Mouse (Mus musculus) hindbrain, embryonic 11.5 days (tissue): ENCODE measurements around the gene Polr2h. TPM values are rescaled to one million over a fixed set of nuclear protein-coding genes. Genes with fewer than 3 reads are reported as not detected.
A peak's percentile ranks its signal among the peaks of the same experiment; 100 is the strongest.

ENCODE experiments used
- ATAC-seq: fragments of 200-750 bp; cut with Nextera tagmentation; 2 replicates; pipeline ENCODE4 v1.8.0; 2017; ENCODE audit warnings: mild to moderate bottlenecking, moderate TSS enrichment, moderate library complexity; ENCODE audit not compliant: low FRiP score
- DNase-seq: peaks from one replicate; pipeline ENCODE4 v3.0.0-alpha.2; 2015; ENCODE audit warnings: low spot score
- H3K27ac ChIP-seq: fragments of 300-500 bp; sonication (generic); 2 replicates; pipeline ENCODE4 v1.5.1; 2014; ENCODE audit warnings: mild to moderate bottlenecking, low read depth, low read length
- H3K27me3 ChIP-seq: fragments of 300-500 bp; sonication (generic); 2 replicates; pipeline ENCODE4 v1.6.1; 2014; ENCODE audit warnings: mild to moderate bottlenecking, low read length, moderate library complexity, mixed read lengths; ENCODE audit not compliant: control insufficient read depth, insufficient read depth
- H3K36me3 ChIP-seq: fragments of 300-500 bp; sonication (generic); 2 replicates; pipeline ENCODE4 v1.6.1; 2014; ENCODE audit warnings: mild to moderate bottlenecking, low read length, moderate library complexity, mixed read lengths; ENCODE audit not compliant: control insufficient read depth, insufficient read depth
- H3K4me1 ChIP-seq: fragments of 300-500 bp; sonication (generic); replicated peaks from 2 replicates; pipeline ENCODE4 v1.6.1; 2014; ENCODE audit warnings: low read length, mixed read lengths; ENCODE audit not compliant: control insufficient read depth, insufficient read depth
- H3K4me2 ChIP-seq: fragments of 300-500 bp; sonication (generic); replicated peaks from 2 replicates; pipeline ENCODE4 v1.6.1; 2014; ENCODE audit warnings: mild to moderate bottlenecking, low read depth, low read length
- H3K4me3 ChIP-seq: fragments of 300-500 bp; sonication (generic); 2 replicates; pipeline ENCODE4 v1.5.1; 2014; ENCODE audit warnings: low read depth, low read length
- H3K9ac ChIP-seq: fragments of 300-500 bp; sonication (generic); 2 replicates; pipeline ENCODE4 v1.6.1; 2014; ENCODE audit warnings: low read depth, low read length
- H3K9me3 ChIP-seq: fragments of 300-500 bp; sonication (generic); 2 replicates; pipeline ENCODE4 v1.6.1; 2016; ENCODE audit warnings: low read length; ENCODE audit not compliant: control insufficient read depth
- WGBS: fragments of 180-500 bp; shearing (Covaris S2); extraction: QIAGEN DNeasy Blood & Tissue Kit; methylation state at CpG from one replicate; pipeline ENCODE4 v1.1.7; 2014; 5-methylcytosine and 5-hydroxymethylcytosine counted together
- polyA plus RNA-seq: library from polyadenylated mRNA; unstranded; fragments of >200 nt; fragmentation: Nextera tagmentation; extraction: Ambion mirVana; gene quantifications from 2 replicates; pipeline ENCODE4 v1.2.1, GENCODE M21; 2014

The Polr2h gene
- polyA plus RNA-seq, 1 experiment from 2014 or later = 103 TPM

GRCm38 (mm10) chr16:20723247-20723646 lies 5.8 kb downstream of the Polr2h start:
- ATAC-seq (no peak), DNase-seq (no peak)
- 59% methylated on average over 4 of the region's 4 CpGs for WGBS

GRCm38 (mm10) chr16:20724338-20724748 lies 6.9 kb downstream of the Polr2h start:
- no peaks in the 10 kb centered on the region for H3K36me3 ChIP-seq
- ATAC-seq (peak; percentile 57; the same call in 1 of the 2 replicates), DNase-seq (peak; percentile 69)
- H3K27ac ChIP-seq = no peak overlapping the region
- 30% methylated on average over 5 of the region's 5 CpGs for WGBS
- no peaks in the 10 kb centered on the region for H3K4me1 ChIP-seq
- no peaks in the 10 kb centered on the region for H3K27me3 ChIP-seq
- H3K4me2 ChIP-seq = no peak overlapping the region
- H3K4me3 ChIP-seq = no peak overlapping the region
- H3K9ac ChIP-seq = no peak overlapping the region
- no peaks in the 10 kb centered on the region for H3K9me3 ChIP-seq

More at GRCm38 (mm10) chr16:20723247-20723646, 5.8 kb downstream of the Polr2h start:
- Histone ChIP-seq H3K9me3 (no peaks in the 10 kb centered on the region), H3K36me3 (no peaks in the 10 kb centered on the region), H3K27ac (no peak overlapping the region), H3K27me3 (no peaks in the 10 kb centered on the region), H3K4me3 (no peak overlapping the region), H3K4me2 (no peak overlapping the region), H3K9ac (no peak overlapping the region), H3K4me1 (no peaks in the 10 kb centered on the region)

GRCm38 (mm10) chr16:20725321-20725720 lies 7.9 kb downstream of the Polr2h start:
- no peaks in the 10 kb centered on the region for H3K4me1 ChIP-seq
- H3K9me3 ChIP-seq = no peaks in the 10 kb centered on the region
- H3K27ac ChIP-seq = no peak overlapping the region
- H3K9ac ChIP-seq = no peak overlapping the region
- H3K4me3 ChIP-seq = no peak overlapping the region
- ATAC-seq = no peak
- H3K36me3 ChIP-seq = no peaks in the 10 kb centered on the region
- H3K4me2 ChIP-seq = no peak overlapping the region
- DNase-seq = no peak
- 79% methylated on average over 7 of the region's 7 CpGs for WGBS
- H3K27me3 ChIP-seq = no peaks in the 10 kb centered on the region; the same call in 1 of the 2 replicates

GRCm38 (mm10) chr16:20725750-20726149 lies 8.3 kb downstream of the Polr2h start:
- no peaks in the 10 kb centered on the region for H3K36me3 ChIP-seq
- H3K9ac ChIP-seq = no peak overlapping the region
- no peak for ATAC-seq
- no peaks in the 10 kb centered on the region; the same call in 1 of the 2 replicates for H3K27me3 ChIP-seq
- H3K4me1 ChIP-seq = no peaks in the 10 kb centered on the region
- 75% methylated on average over 4 of the region's 4 CpGs for WGBS
- no peak for DNase-seq
- H3K9me3 ChIP-seq = no peaks in the 10 kb centered on the region
- H3K27ac ChIP-seq = no peak overlapping the region
- no peak overlapping the region for H3K4me3 ChIP-seq
- no peak overlapping the region for H3K4me2 ChIP-seq

- WGBS = 73% methylated on average over 1 of the region's 1 CpGs
- H3K4me3 ChIP-seq = no peak overlapping the region
- no peaks in the 10 kb centered on the region; the same call in 1 of the 2 replicates for H3K27me3 ChIP-seq
- ATAC-seq (no peak), DNase-seq (no peak)
- no peaks in the 10 kb centered on the region for H3K4me1 ChIP-seq
- no peak overlapping the region for H3K9ac ChIP-seq
- H3K4me2 ChIP-seq = no peak overlapping the region
- H3K9me3 ChIP-seq = no peaks in the 10 kb centered on the region
- no peaks in the 10 kb centered on the region for H3K36me3 ChIP-seq
- H3K27ac ChIP-seq = no peak overlapping the region
Observed at GRCm38 (mm10) chr16:20726384-20726783, 8.9 kb downstream of the Polr2h start.

- DNase-seq = no peak
- H3K9ac ChIP-seq = no peak overlapping the region
- H3K4me3 ChIP-seq = no peak overlapping the region
- H3K27ac ChIP-seq = no peak overlapping the region
- no peak for ATAC-seq
- 35% methylated on average over 5 of the region's 5 CpGs for WGBS
- no peak overlapping the region for H3K4me2 ChIP-seq
- H3K9me3 ChIP-seq = no peaks in the 10 kb centered on the region
- H3K36me3 ChIP-seq = no peaks in the 10 kb centered on the region
- peaks cover 6% of the 10 kb centered on the region for H3K4me1 ChIP-seq
- peaks cover 15% of the 10 kb centered on the region for H3K27me3 ChIP-seq
Observed at GRCm38 (mm10) chr16:20730293-20730711, 12.8 kb downstream of the Polr2h start.

GRCm38 (mm10) chr16:20731688-20732087 lies 14.2 kb downstream of the Polr2h start:
- H3K9me3 ChIP-seq = no peaks in the 10 kb centered on the region
- no peak overlapping the region for H3K9ac ChIP-seq
- H3K27me3 ChIP-seq = peaks cover 17% of the 10 kb centered on the region
- 74% methylated on average over 5 of the region's 5 CpGs for WGBS
- H3K27ac ChIP-seq = no peak overlapping the region
- H3K36me3 ChIP-seq = no peaks in the 10 kb centered on the region
- DNase-seq (no peak), ATAC-seq (no peak)
- H3K4me3 ChIP-seq = no peak overlapping the region
- peaks cover 6% of the 10 kb centered on the region for H3K4me1 ChIP-seq
- H3K4me2 ChIP-seq = no peak overlapping the region

- DNase-seq (peak; percentile 71), ATAC-seq (peak; percentile 61)
- Histone ChIP-seq H3K4me2 (peak overlapping the region; percentile 92), H3K27me3 (peaks cover 17% of the 10 kb centered on the region), H3K4me1 (peaks cover 6% of the 10 kb centered on the region), H3K4me3 (peak overlapping the region; percentile 61), H3K36me3 (no peaks in the 10 kb centered on the region), H3K9ac (peak overlapping the region; percentile 69), H3K27ac (peak overlapping the region; percentile 74), H3K9me3 (no peaks in the 10 kb centered on the region)
- 0% methylated on average over 22 of the region's 30 CpGs for WGBS
Observed at GRCm38 (mm10) chr16:20732251-20732924, 14.9 kb downstream of the Polr2h start.
